Mouse (Mus musculus) lung, adult 2 months (tissue): ENCODE data around the gene Izumo2. TPM values are rescaled to one million over a fixed set of nuclear protein-coding genes. Genes with fewer than 3 reads are reported as not detected.

Source experiments
- DNase-seq: peaks from one replicate; pipeline ENCODE4 v3.0.0; 2022
- H3K4me1 ChIP-seq: fragments of 200-500 bp; 2 replicates; pipeline ENCODE4 v1.6.1; 2011; ENCODE audit warnings: low read length; ENCODE audit not compliant: control insufficient read depth, insufficient read depth
- H3K4me3 ChIP-seq: fragments of 200-500 bp; replicated peaks from 2 replicates; pipeline ENCODE3; 2011; ENCODE audit warnings: low read depth, mild to moderate bottlenecking, control low read depth, low read length; ENCODE audit errors: extremely low read depth
- CTCF ChIP-seq: fragments of 200-500 bp; IDR thresholded peaks from 2 replicates; pipeline ENCODE4 v1.5.1; 2011; ENCODE audit warnings: mild to moderate bottlenecking, low read length, control low read depth; ENCODE audit not compliant: insufficient read depth
- POLR2A ChIP-seq: fragments of 200-500 bp; IDR thresholded peaks from 2 replicates; pipeline ENCODE4 v1.6.1; 2011; ENCODE audit warnings: low read depth, mild to moderate bottlenecking, control low read depth, low read length, borderline replicate concordance; ENCODE audit errors: extremely low read depth
- WGBS: fragments of 180-500 bp; shearing (Covaris S2); methylation state at CpG from one replicate; pipeline ENCODE4 v1.1.7; 2018; 5-methylcytosine and 5-hydroxymethylcytosine counted together
- polyA plus RNA-seq: library from polyadenylated mRNA; depleted of rRNA; stranded (reverse); fragments of >200 nt; gene quantifications from 2 replicates; pipeline ENCODE4 v1.2.3, GENCODE M21; 2012

Gene Izumo2
- polyA plus RNA-seq, 1 experiment = not detected

DNA sequence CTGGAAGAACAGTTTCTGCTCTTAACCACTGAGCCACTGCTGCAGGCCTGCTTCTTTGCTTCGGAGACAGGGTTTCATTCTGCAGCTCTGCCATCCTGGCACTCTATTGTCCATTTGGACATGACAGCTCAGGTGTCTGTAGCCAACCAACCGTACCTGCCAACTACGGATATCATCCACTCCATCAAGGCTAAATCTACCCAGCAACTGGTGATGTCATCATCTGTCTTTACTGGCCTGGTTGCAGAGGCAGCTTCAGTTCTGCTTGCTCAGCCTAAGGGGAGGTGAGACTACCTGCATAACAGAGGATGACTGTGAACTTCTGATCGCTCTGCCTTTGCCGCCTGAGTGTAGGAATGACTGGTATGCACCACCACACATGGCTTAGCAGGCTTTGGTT lies 36.3 kb upstream of the Izumo2 start:
- Histone ChIP-seq H3K4me1 (no peaks in the 10 kb centered on the region; the same call in 1 of the 2 replicates), H3K4me3 (no peak overlapping the region)
- DNase-seq = no peak
- TF ChIP-seq CTCF = no peak
- no peak for TF ChIP-seq POLR2A
- WGBS = 60% methylated on average over 5 of the region's 5 CpGs

DNA sequence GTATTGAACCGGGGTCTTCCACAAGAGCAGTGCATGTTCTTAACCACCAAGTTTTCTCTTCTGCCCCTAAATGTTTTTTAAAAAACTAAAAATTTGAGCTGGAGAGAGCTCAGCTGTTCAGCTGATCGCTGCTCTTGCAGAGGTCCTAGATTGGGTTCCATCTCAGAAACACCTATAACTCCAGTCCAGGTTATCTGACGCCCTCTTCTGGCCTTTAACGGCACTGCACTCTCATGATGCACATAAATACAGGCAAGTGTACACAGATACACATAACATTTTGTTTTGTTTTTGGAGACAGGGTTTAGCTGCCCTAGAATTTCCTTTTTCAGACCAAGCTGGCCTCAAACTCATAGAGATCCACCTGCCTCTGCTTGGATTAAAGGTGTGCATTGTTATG lies 34.0 kb upstream of the Izumo2 start:
- DNase-seq = no peak
- WGBS = 70% methylated on average over 4 of the region's 4 CpGs
- Histone ChIP-seq H3K4me1 (no peaks in the 10 kb centered on the region; the same call in 1 of the 2 replicates), H3K4me3 (no peak overlapping the region)
- TF ChIP-seq POLR2A = no peak

DNA sequence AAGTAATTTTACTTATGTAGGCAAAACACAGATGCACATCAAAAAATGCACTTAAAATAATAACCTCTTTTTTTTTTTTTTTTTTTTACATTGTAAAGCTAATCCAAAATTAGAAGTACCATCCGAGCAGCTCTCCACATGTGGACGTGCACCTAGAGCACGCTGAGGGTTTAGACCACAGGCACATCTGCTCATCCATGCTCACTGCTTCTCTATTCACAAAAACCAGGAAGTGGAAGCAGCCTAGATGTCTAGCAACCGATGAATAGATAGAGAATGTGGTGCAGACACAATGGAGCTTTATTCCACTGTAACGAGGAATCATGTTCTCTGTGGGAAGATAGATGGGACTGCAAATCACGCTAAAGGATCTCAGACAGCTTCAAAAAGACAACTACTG lies 33.4 kb upstream of the Izumo2 start:
- H3K4me3 ChIP-seq = no peak overlapping the region
- WGBS = 71% methylated on average over 6 of the region's 6 CpGs
- no peak for DNase-seq
- H3K4me1 ChIP-seq = no peaks in the 10 kb centered on the region; the same call in 1 of the 2 replicates
- TF ChIP-seq CTCF (no peak), POLR2A (no peak)

DNA sequence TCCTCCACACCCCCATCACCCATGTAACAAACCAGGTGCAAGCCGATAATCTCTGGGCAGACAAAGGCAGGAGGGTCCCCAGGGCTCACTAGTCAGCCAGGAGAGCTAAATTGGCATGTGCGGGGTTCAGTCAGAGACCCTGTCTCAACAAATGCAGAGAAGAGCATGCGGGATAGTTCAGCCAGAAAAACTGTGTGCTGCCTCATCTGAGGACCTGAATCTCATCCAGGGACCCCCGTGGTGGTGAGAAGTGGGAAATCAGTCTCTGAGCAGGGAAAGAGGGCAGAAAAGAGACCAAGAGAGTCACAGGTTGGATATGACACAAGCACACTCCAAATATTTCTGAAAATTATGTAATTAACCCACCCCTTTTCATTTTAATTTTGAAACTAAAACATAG lies 32.4 kb upstream of the Izumo2 start:
- TF ChIP-seq POLR2A (no peak), CTCF (no peak)
- Histone ChIP-seq H3K4me3 (no peak overlapping the region), H3K4me1 (no peaks in the 10 kb centered on the region)
- WGBS = 48% methylated on average over 4 of the region's 4 CpGs
- DNase-seq = no peak

DNA sequence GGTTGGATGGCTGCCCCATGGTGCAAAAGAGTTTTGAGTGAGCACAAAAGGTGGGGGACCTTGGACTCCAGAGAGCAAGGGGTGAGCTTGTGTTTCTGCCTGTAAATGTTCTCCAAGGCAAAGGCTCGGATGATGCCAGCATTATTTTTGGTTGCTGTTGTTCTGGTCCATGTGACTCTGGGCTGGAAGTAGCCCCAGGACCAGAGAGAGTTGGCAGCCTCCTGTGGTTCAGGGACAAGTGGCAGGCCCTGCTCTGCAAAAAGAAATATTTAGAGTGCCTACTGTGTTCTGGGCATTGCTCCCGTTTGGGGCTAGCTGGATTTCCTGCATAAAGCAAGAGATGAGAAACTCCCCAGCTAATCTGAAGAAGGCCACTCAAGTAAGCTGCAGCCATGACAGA lies 31.9 kb upstream of the Izumo2 start:
- H3K4me3 ChIP-seq = no peak overlapping the region
- no peaks in the 10 kb centered on the region for H3K4me1 ChIP-seq
- WGBS = 34% methylated on average over 2 of the region's 2 CpGs
- DNase-seq = peak; percentile 32
- TF ChIP-seq POLR2A (no peak), CTCF (no peak)

DNA sequence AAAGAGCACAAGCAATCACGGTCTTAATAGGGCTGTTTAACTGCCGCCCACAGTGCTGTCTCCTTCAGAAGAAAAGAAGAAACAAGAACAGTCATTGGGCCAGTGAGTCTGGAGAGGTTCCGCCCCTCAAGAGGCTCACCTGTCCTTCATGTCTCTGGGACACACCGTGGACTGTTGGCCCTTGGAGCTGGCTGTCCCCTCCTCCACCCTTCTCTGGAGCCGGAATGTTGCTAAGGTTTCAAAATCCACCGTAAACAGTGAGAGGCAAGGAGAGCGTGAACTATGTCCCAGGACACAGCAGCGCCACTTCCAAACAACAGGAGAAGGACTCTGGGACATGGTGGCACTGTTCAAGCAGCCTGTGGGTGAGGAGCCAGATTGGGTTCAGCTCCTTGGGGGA lies 24.9 kb upstream of the Izumo2 start:
- Histone ChIP-seq H3K4me3 (no peak overlapping the region), H3K4me1 (no peaks in the 10 kb centered on the region)
- TF ChIP-seq POLR2A (peak; percentile 61; the same call in 1 of the 2 replicates), CTCF (no peak)
- peak; percentile 73 for DNase-seq
- WGBS = 54% methylated on average over 8 of the region's 8 CpGs

DNA sequence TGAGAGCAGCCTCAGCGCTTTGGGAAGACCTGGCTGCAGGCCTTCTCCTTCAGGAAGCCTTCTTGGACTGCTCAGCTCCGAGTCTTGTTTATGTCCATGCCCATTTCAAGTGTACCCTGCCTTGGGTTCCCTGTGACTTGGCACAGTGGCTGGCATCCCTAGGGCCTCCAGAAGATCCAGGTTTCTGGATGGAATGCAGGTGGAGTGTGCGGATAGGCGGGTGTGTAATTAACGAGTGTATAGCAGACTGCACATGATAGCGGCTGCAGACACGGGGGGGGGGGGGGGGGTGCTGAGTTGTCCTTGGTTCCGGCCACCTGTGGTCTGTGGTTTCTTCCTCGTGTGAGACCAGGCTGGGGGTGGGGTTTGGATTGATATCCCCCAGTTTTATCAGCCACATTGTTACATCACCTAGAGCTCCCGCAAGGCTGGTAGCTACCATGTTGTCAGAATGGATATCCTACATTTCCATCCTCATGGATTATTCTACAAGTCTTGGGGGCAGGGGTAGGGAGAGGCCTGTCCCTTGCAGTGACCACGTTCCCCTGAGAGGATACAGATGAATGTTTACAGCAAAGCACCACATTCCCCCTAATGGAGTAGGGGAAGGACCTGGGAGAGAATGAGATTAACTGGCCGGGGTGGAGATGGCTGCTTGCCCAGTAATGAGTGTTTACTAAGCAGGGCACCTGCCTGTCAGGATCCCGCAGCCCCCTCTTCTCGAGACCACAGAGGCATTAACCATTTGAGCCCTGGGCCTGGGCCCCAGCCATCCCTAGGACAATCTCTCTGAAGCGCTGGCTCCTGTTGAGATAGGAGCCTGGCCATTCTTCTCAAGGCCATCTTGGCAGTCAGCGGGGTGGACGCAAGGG lies 22.8 kb upstream of the Izumo2 start:
- no peak overlapping the region for H3K4me3 ChIP-seq
- no peaks in the 10 kb centered on the region for H3K4me1 ChIP-seq
- 40% methylated on average over 17 of the region's 17 CpGs for WGBS
- DNase-seq = peak; percentile 77
- TF ChIP-seq CTCF (no peak), POLR2A (no peak)

DNA sequence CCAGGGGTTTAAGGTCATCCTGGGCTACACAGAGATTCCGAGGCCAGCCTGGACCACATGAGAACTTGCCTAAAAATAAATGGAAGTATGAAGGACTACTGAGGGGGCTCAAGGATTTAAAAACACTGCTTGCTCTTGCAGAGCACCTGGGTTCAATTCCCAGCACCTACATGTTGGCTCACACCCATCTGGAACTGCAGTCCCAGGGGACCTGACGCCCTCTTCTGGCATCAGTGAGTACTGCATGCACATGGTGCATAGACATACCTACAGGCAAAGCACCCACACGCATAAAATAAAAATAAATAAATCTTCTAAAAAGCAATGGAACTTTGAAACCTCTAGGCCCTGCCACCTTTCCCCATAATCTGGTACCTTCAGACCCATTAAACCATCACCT lies 19.7 kb upstream of the Izumo2 start:
- no peak for DNase-seq
- TF ChIP-seq POLR2A (no peak), CTCF (0 out of 2 replicates have a peak, but pooled peaks have one; percentile 25)
- no peaks in the 10 kb centered on the region for H3K4me1 ChIP-seq
- H3K4me3 ChIP-seq = no peak overlapping the region
- 72% methylated on average over 3 of the region's 3 CpGs for WGBS

DNA sequence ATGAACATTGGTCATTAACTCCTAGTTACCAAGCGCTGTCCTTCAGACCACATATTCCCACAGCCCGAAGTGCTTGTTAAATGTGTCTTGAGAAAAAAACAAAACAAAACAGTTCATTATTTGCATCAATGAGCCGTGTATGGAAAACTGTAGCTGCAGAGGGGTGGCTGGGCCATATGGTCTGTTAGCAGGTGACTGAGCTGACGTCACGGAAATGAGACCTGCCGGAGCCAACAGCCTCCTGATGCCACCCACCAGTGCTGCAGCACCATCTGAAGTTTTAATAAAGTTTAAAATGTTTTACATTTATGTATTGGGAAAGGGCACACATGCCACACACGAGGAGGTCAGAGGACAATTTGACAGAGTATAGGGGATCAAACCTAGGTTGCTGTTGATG lies 19.2 kb upstream of the Izumo2 start:
- H3K4me3 ChIP-seq = no peak overlapping the region
- DNase-seq = no peak
- 0 out of 2 replicates have a peak, but pooled peaks cover 2% of the 10 kb centered on the region for H3K4me1 ChIP-seq
- WGBS = 87% methylated on average over 7 of the region's 7 CpGs
- no peak for TF ChIP-seq CTCF
- TF ChIP-seq POLR2A = no peak
